Mouse (Mus musculus) heart, postnatal 14 days (tissue): ENCODE results near the gene Cyp4f17. TPM values are rescaled to one million over a fixed set of nuclear protein-coding genes. Genes with fewer than 3 reads are reported as not detected.
"Not testable (repeated sequence)": the region's sequence is repeated elsewhere in the genome, so short reads cannot be mapped to it uniquely, and the experiment has no call there.

ENCODE experiments used
- DNase-seq, 2 experiments: peaks; one replicate each; pipeline ENCODE4 v3.0.0; 2021 to 2022
- intact Hi-C: fragments of 180-260 bp; cut with DNase I; formaldehyde crosslinking; loops from one replicate; pipeline ENCODE4 v1.15.1; 2025
- total RNA-seq, 2 experiments: library from RNA; stranded (reverse); gene quantifications; 2 replicates each; pipeline ENCODE4 v1.2.3; 2021

Gene Cyp4f17
- total RNA-seq, 2 experiments from 2014 or later: 5.2 to 6.7 TPM

DNA sequence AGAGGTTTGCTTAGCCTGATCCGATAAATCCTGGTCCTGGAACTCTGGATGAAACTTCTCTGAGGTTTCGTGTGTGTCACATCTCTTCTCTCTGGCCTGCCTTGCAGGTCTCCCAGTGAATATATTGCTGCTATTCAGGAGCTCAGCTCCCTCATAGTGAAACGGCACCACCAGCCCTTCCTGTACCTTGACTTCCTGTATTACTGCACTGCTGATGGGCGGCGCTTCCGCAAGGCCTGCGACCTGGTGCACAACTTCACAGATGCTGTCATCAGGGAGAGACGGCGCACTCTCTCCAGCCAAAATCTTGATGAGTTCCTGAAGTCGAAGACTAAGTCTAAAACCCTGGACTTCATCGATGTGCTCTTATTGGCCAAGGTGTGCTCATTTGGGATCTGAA, 18.0 kb downstream of the Cyp4f17 start:
- DNase-seq: no peak
- intact Hi-C loops: no loop called here

DNA sequence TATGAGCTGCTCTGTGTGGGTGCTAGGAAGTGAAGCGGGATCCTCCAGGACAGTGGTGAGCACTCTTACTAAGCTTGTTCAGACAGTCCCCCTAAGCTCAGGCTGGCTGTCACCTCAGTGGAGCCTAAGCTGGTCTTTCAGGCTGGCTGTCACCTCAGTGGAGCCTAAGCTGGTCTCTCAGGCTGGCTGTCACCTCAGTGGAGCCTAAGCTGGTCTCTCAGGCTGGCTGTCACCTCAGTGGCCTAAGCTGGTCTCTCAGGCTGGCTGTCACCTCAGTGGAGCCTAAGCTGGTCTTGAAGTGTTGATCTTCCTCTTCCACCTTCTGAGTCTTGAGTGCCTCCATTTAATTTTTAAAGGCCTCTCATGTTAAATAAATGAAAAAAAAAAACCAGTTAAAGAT, 20.5 kb downstream of the Cyp4f17 start:
- not testable (repeated sequence) for DNase-seq
- intact Hi-C loops: loop anchor here (5.0 kb wide), 1 partner anchor 111 kb away; no protein-coding TSS in a partner anchor

DNA sequence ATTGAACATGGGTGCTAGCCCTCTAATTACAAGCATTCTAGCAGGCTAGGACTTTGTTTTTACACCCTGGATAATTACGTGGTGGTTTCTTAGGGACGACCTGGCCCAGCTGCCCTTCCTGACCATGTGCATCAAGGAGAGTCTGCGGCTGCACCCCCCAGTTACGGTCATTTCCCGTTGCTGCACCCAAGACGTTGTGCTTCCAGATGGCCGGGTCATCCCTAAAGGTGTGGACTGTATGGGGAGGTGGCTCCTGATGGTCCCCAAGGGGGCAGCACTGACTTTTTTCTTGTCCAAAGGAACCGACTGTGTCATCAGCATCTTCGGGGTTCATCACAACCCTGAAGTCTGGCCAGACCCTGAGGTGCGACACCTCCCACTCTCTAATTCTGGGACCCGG, 21.9 kb downstream of the Cyp4f17 start:
- intact Hi-C loops: loop anchor here (2.0 to 5.0 kb wide), 2 partner anchors 110 to 153 kb away; no protein-coding TSS in a partner anchor
- DNase-seq: no peak

DNA sequence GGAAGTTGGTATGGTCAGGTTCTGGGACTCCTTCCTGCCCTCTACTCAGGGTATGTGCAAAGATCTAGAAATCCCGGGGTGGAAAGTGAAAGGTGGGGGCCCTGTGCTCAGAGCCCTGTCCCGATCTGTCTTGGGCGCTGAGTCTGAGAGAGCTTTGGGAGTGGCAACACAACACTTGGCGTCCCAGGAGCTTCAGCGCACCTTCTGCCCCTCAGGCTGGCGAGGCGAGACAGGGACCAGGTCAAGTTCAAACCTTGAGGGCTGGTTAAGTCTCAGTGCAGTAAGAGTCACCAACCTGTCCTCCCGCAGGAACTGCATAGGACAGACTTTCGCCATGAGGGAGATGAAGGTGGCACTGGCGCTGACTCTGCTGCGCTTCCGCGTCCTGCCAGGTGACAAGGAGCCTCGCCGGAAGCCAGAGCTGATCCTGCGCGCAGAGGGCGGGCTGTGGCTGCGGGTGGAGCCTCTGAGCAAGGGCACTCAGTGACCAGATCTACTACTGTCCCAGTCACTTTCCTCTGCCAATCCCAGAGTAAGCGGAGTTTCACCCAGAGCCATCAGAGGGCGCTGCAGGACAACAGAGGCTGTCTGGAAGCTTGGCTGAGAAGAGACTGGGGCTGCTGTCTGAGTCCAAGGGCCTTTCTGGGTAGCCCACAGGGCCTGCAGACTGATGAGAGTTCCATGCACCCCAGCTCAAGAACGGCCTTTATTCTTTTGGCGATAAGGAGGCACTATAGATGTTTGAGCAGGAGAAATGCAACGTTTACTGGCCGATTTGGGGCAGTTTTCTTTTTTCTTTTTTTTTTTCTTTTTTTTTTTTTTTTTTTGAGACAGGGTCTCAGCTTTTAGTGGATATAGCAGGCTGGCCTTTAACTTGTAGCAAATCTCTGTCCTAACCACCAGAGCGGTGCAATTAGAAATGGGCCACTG, 22.8 kb downstream of the Cyp4f17 start:
- intact Hi-C loops: loop anchor here (2.0 to 5.0 kb wide), 2 partner anchors 109 to 152 kb away; no protein-coding TSS in a partner anchor
- DNase-seq: peak; percentile 86 to 93

DNA sequence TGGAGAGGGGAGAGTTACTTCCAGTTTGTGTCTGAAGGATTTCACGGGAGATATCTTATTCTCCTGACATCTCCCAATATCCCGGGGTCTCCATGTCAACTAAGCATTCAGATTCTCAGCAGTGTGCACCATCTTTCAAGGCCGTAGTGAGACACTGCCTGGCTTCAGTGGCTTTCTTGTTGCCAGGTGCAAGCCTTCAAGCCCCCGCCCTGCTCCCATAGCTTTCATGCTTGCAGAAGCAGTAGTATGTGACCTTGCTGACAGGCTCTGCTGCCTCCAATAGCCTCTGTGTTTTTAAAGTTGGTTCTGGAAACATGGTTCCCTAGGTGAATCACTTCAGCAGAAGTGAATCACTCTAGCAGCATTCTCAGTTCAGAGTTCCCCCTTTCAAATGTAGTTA, 26.5 kb downstream of the Cyp4f17 start:
- intact Hi-C loops, DNase-seq: not testable (repeated sequence)

DNA sequence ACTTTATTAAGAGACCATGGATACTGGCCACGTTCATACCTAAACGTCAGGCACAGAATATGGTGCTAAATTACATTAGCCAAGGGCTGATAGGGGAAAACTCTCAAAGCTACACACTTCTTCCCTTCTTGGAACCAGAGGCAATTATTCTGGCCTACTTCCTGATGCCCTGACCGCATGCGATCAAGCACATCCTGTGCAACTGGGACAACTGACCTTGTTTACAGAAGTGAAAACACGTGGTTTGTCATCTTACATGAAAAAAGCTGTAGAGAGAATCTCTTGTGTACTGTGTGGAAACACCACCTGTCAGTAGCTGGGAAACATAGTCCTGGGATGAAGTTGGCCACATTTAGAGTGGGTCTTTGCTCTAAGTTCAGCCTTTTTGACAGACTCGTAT, 28.2 kb downstream of the Cyp4f17 start:
- no peak for DNase-seq
- intact Hi-C loops: no loop called here

DNA sequence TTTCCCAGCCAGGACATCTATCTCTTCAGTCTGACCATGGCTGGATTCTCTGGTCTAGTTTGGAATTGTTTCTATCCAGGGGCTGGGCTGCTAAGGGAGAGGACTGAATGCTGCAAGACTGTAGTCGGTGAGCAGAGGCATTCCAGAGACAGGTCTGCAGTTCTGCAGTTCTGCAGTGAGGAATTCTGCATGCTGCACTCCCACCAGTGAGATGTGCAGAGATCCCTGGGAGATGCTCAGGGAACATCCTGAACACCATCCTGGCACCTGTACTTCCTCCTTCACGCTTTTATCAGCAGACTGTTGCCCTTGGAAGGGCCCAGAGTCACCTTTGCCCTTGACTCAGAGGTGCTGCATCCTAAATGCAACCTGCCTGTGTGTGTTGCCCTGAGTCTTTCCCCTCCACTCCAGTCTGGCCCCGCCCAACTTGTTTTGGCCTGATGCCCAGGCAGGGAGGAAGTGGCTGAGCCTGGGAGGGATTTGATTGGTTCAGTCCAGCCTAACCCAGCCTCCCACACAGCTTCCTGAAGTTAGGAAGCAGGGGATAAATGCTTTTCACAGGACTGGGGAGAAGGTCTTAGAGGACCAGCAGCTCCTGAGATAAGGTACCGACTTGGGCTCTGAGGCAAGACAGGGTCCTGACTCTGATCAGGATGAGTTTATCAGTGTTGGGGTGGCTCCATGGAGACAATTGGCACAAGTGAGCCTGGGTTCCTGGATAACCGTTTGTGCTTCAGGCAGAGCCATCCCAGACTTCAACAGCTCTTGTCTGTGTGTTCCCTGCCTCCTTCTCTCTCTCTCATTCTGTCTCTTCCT, 30.4 kb downstream of the Cyp4f17 start, which contains the start of gene Cyp4f16:
Cyp4f16 (plus strand) TSS at position 508 of the 816 bp plus-strand sequence.
- peak; percentile 91 to 97 for DNase-seq
- intact Hi-C loops: not testable (repeated sequence)

DNA sequence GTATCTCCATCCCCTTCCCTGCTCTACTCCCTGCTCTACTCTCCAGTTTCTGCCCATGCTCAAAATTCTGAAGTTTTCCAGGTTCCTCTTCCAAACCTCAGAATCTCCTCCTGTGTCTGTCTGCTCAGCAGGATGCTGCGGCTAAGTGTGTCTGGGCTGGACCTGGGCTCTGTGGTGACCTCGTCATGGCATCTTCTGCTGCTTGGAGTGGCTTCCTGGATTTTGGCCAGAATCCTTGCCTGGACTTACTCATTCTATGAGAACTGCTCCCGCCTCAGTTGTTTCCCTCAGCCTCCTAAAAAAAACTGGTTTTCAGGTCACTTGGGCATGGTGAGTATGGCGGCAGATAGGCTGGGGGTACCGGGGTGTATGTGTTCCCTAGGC, 31.0 kb downstream of the Cyp4f17 start:
- peak in 1 of 2 experiments; percentile 38 for DNase-seq
- intact Hi-C loops: no loop called here

DNA sequence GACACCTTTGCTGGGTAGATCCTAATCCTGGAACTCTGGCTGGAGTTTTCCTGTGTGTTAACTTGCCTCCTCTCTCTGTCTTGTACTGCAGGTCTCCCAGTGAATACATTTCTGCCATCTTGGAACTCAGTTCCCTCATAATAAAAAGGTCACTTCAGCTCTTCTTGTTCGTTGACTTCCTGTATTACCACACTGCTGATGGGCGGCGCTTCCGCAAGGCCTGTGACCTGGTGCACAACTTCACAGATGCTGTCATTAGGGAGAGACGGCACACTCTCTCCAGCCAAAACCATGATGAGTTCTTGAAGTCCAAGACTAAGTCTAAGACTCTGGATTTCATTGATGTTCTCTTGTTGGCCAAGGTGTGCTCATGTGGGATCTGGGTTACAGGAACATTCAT, 38.9 kb downstream of the Cyp4f17 start:
- intact Hi-C loops: not testable (repeated sequence)

DNA sequence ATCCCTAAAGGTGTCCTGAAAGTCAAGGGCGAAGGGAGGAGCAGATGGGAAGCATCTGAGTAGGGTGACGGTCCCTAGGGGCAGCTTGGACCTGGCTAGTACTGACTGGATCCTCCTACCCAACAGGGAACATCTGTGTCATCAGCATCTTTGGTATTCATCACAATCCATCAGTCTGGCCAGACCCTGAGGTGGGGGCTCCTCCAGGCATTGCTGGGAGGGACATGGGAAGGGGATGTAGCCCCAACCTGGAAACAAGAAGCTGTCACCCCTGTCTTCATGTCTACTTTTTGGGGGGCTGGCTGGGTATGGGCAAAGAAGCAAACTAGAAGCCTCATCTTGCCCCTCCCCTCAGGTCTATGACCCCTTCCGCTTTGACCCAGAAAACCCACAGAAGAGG, 44.5 kb downstream of the Cyp4f17 start:
- not testable (repeated sequence) for DNase-seq
- intact Hi-C loops: loop anchor here (5.0 kb wide), 1 partner anchor 132 kb away; no protein-coding TSS in a partner anchor

More for the DNA sequence above, 38.9 kb downstream of the Cyp4f17 start:
- DNase-seq: not testable (repeated sequence)

DNA sequence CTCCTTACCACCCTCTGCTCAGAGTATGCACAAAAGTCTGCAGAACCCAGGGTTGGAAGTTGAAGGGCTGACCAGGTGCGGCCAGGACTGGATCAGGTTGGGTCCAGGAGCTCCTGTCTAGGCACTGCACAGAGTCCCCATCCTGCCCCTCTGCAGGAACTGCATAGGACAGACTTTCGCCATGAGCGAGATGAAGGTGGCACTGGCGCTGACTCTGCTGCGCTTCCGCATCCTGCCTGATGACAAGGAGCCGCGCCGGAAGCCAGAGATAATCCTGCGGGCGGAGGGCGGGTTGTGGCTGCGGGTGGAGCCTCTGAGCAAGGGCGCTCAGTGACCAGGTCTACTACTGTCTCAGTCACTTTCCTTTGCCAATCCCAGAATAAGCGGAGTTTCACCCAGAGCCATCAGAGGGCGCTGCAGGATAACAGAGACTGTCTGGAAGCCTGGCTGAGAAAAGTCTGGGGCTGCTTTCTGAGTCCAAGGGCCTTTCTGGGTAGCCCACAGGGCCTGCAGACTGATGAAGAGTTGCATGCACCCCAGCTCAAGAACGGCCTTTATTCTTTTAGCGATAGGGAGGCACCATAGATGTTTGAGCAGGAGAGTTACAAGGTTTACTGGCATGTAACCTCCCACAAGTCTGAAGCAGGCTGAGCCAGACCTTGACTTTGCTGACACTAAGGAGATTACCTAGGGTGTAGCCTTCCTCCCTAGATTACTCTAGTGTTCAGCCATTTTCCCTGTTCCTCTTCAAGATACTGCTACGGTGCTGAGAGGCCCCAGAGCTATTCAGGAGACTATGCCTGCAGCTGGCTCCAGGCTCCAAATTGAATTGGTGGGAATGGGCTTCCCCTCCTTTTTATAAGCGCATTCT, 45.3 kb downstream of the Cyp4f17 start:
- intact Hi-C loops: loop anchor here (5.0 kb wide), 1 partner anchor 131 kb away; no protein-coding TSS in a partner anchor
- peak; percentile 67 to 79 for DNase-seq

DNA sequence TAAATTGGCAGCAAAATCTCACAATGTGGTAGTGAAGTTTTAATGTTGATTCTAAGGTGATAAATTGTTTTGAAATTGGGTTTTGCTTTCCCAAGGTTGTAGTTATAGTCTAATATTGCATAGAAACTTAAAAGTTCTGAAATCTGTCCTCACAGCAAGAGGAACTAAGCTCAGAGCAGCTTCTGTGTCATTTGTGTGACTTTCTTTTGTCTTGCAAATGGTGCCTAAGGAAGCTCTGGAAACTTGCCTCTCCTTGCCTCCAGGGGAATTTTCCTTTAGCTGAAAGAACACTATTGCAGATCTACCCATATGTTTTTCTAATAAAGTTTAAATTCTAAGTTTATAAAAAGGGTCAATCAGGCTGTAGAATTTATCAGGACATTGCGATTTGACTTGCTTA, 47.2 kb downstream of the Cyp4f17 start:
- intact Hi-C loops: loop anchor here (5.0 kb wide), 1 partner anchor 129 kb away; no protein-coding TSS in a partner anchor
- not testable (repeated sequence) for DNase-seq

DNA sequence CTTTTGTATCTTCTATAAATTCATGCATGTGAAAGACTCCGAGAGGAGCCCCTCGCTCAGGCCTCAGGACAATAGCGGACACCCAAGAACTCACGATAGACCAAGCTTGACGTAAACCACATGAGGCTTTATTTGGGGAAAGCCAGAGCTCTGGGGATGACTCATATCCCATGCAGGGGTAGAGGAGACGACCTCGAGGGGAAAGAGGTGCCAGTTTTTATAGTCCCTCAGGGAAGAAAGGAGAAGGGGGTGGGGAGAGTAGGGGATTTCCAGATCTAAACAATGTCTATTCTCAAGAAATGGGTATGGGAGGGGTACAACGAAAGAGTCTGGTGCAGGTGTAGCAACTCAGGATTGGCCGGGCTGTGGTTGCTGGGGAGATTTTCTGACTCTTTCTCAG, 48.5 kb downstream of the Cyp4f17 start:
- not testable (repeated sequence) for DNase-seq
- intact Hi-C loops: loop anchor here (5.0 kb wide), 1 partner anchor 128 kb away; no protein-coding TSS in a partner anchor

DNA sequence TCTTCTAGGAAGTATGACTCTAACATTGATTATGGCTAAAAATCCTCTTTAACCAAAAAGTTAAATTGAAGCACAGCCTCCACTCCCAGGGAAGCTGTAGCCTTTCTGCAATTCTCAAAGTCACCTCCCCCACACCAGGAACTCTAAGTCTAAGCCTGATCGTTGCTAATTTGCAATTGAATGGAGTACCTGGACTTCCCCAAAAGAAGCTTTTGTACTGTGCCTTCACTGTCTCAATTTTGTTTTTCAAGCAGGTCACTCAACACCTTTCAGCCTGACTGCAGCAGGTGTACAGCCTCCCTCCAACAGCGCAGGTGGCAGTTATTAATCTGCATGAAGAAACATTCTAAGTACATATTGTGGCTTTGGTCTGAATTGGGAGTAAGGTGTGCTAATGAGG, 57.5 kb downstream of the Cyp4f17 start:
- DNase-seq, intact Hi-C loops: not testable (repeated sequence)

DNA sequence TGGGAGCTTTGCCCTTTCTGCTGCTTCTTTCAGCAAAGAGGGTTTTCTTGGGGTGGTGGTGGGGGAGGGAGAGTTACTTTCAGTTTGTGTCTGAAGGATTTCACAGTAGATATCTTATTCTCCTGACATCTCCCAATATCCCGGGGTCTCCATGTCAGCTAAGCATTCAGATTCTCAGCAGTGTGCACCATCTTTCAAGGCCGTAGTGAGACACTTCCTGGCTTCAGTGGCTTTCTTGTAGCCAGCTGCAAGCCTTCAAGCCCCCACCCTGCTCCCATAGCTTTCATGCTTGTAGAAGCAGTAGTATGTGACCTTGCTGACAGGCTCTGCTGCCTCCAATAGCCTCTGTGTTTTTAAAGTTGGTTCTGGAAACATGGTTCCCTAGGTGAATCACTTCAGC, 67.4 kb downstream of the Cyp4f17 start:
- DNase-seq, intact Hi-C loops: not testable (repeated sequence)

DNA sequence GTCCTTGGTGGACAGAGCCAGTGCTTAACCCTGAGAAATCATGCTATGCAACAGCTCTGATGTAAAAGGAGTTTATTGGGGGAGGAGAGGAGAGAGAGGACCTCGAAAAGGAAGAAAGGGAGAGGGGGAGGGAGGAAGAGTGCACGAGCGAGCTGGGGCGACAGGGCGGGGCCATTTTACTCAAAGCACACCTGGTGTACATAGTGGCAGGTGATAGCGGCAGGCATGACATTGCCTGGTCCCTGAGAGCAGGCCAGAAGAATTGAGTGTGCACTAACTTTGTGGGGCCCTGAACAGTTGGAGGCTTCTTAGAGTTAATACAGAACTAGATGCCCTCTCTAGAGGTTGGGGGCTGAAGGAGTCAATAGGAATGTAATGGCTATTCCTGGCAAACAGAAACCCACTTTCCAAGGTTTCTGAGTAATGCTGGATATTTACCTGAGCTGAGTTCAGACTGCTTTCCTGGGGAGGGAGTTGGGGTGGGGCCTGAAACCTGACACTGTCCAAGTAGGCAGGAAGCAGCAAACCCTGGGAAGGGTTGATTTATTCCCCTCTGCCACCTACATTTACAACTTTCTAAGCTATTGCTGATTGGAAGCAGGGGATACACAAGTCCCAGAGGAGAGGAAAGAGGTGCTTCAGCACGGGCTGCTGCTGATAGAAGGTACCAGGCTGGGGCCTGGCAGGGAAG, 71.8 kb downstream of the Cyp4f17 start:
- intact Hi-C loops: no loop called here
- no peak for DNase-seq
